Mouse (Mus musculus): ENCODE results near the gene Fam126a.
A peak's percentile ranks its signal among the peaks of the same experiment; 100 is the strongest.

- TF ChIP-seq CTCF (IDR thresholded peaks at IDR 0.05; ENCODE audit: borderline replicate concordance, extremely low read depth, insufficient read depth, insufficient read length) (peak; percentile 54; the same call in 1 of the 2 replicates), POLR2A (IDR thresholded peaks at IDR 0.05; ENCODE audit: borderline replicate concordance, extremely low read depth, insufficient read depth, insufficient read length, poor library complexity, severe bottlenecking) (no peak)
Measured at GRCm38 (mm10) chr5:23890734-23891133, 139.8 kb downstream of the Fam126a start.
